Mouse (Mus musculus) T-cell, adult 66 days (primary cell): ENCODE measurements around the gene 1700010B08Rik. TPM values are rescaled to one million over a fixed set of nuclear protein-coding genes. Genes with fewer than 3 reads are reported as not detected.

Experiments used
- total RNA-seq, 2 experiments: library from RNA; stranded (reverse); gene quantifications; 3 replicates in 1 of 2; 4 replicates in 1 of 2; pipeline ENCODE4 v1.2.4; 2023

The 1700010B08Rik gene
- total RNA-seq: not detected

GRCm38 (mm10) chr2:173719115-173719514 is at the start of gene 1700010B08Rik:
Gene 1700010B08Rik, plus strand, starts transcription at chr2:173719415.

GRCm38 (mm10) chr2:173737222-173737989 is 18.2 kb downstream of the 1700010B08Rik start, which contains the start of gene Vapb:
Gene Vapb, plus strand, starts transcription at chr2:173737511.

Other genes with a start within 250 kb of the 1700010B08Rik start
- not detected for gene 1700021F07Rik, start 196.8 kb upstream of the 1700010B08Rik start, total RNA-seq
- not detected for gene Ankrd60, start 141.1 kb upstream of the 1700010B08Rik start, total RNA-seq
- 10 to 100 TPM; 27.3 to 28.1 TPM for gene Rab22a, start 59.7 kb upstream of the 1700010B08Rik start, total RNA-seq
- gene Vapb, start 18.1 kb downstream of the 1700010B08Rik start, total RNA-seq: 10 to 100 TPM; 42.9 to 43.4 TPM